Mouse (Mus musculus): ENCODE results near the gene Fancd2. TPM values are rescaled to one million over a fixed set of nuclear protein-coding genes. Genes with fewer than 3 reads are reported as not detected.

Fancd2 gene
- polyA plus RNA-seq, 1 experiment from 2014 or later, result 13.1 TPM

GRCm38 (mm10) chr6:113494258-113494788 is 37.2 kb upstream of the Fancd2 start:
- Histone ChIP-seq H3K36me3 (ENCODE audit: control insufficient read depth, insufficient read depth, low read length) (peaks cover 9% of the 10 kb centered on the region; the same call in 1 of the 2 replicates), H3K4me1 (replicated peaks; ENCODE audit: control insufficient read depth, insufficient read depth, low read length) (peaks cover 4% of the 10 kb centered on the region; the same call in 1 of the 2 replicates), H3K4me2 (ENCODE audit: low read length) (peak overlapping the region; percentile 71), H3K4me3 (ENCODE audit: low read depth, low read length) (peak overlapping the region; percentile 43), H3K27ac (ENCODE audit: low read depth) (no peak overlapping the region), H3K9me3 (ENCODE audit: control insufficient read depth, low read length) (no peaks in the 10 kb centered on the region), H3K27me3 (replicated peaks; ENCODE audit: control insufficient read depth, insufficient read depth, low read length) (peaks cover 24% of the 10 kb centered on the region), H3K9ac (ENCODE audit: low read length) (peak overlapping the region; percentile 48)
- ATAC-seq (replicated peaks; ENCODE audit: low FRiP score, low TSS enrichment, low read depth) (peak; percentile 82), DNase-seq (ENCODE audit: low spot score) (peak; percentile 82)
- WGBS, result under 1% methylated on average over 52 of the region's 54 CpGs

GRCm38 (mm10) chr6:113495071-113495675 is 36.3 kb upstream of the Fancd2 start:
- Histone ChIP-seq H3K27me3 (replicated peaks; ENCODE audit: control insufficient read depth, insufficient read depth, low read length) (peaks cover 28% of the 10 kb centered on the region), H3K4me2 (ENCODE audit: low read length) (peak overlapping the region; percentile 71), H3K36me3 (ENCODE audit: control insufficient read depth, insufficient read depth, low read length) (0 out of 2 replicates have a peak, but pooled peaks cover under 1% of the 10 kb centered on the region), H3K27ac (ENCODE audit: low read depth) (no peak overlapping the region), H3K9me3 (ENCODE audit: control insufficient read depth, low read length) (no peaks in the 10 kb centered on the region), H3K9ac (ENCODE audit: low read length) (peak overlapping the region; percentile 48; the same call in 1 of the 2 replicates), H3K4me3 (ENCODE audit: low read depth, low read length) (peak overlapping the region; percentile 43), H3K4me1 (replicated peaks; ENCODE audit: control insufficient read depth, insufficient read depth, low read length) (peaks cover 4% of the 10 kb centered on the region; the same call in 1 of the 2 replicates)
- WGBS, result 37% methylated on average over 28 of the region's 28 CpGs
- DNase-seq (ENCODE audit: low spot score) (no peak), ATAC-seq (replicated peaks; ENCODE audit: low FRiP score, low TSS enrichment, low read depth) (no peak)

- DNase-seq (ENCODE audit: low spot score) (no peak), ATAC-seq (replicated peaks; ENCODE audit: low FRiP score, low TSS enrichment, low read depth) (no peak)
- Histone ChIP-seq H3K4me1 (replicated peaks; ENCODE audit: control insufficient read depth, insufficient read depth, low read length) (peaks cover 4% of the 10 kb centered on the region; the same call in 1 of the 2 replicates), H3K9ac (ENCODE audit: low read length) (no peak overlapping the region), H3K36me3 (ENCODE audit: control insufficient read depth, insufficient read depth, low read length) (no peaks in the 10 kb centered on the region), H3K27me3 (replicated peaks; ENCODE audit: control insufficient read depth, insufficient read depth, low read length) (peaks cover 56% of the 10 kb centered on the region), H3K27ac (ENCODE audit: low read depth) (no peak overlapping the region), H3K4me3 (ENCODE audit: low read depth, low read length) (no peak overlapping the region), H3K9me3 (ENCODE audit: control insufficient read depth, low read length) (no peaks in the 10 kb centered on the region), H3K4me2 (ENCODE audit: low read length) (no peak overlapping the region)
- WGBS, result 72% methylated on average over 6 of the region's 6 CpGs
Observed at GRCm38 (mm10) chr6:113499346-113499745, 32.1 kb upstream of the Fancd2 start.

- Histone ChIP-seq H3K4me1 (replicated peaks; ENCODE audit: control insufficient read depth, insufficient read depth, low read length) (no peaks in the 10 kb centered on the region), H3K9ac (ENCODE audit: low read length) (0 out of 2 replicates have a peak within 1 kb of the TSS, but pooled peaks have one; percentile 25), H3K9me3 (ENCODE audit: control insufficient read depth, low read length) (no peaks in the 10 kb centered on the region), H3K4me3 (ENCODE audit: low read depth, low read length) (peak within 1 kb of the TSS; percentile 32), H3K27ac (ENCODE audit: low read depth) (no peak within 1 kb of the TSS), H3K36me3 (ENCODE audit: control insufficient read depth, insufficient read depth, low read length) (no peaks in the 10 kb centered on the region), H3K27me3 (replicated peaks; ENCODE audit: control insufficient read depth, insufficient read depth, low read length) (peaks cover 38% of the 10 kb centered on the region), H3K4me2 (ENCODE audit: low read length) (peak within 1 kb of the TSS; percentile 44)
- 4% methylated on average over 32 of the region's 32 CpGs for WGBS
- DNase-seq (ENCODE audit: low spot score) (peak; percentile 58), ATAC-seq (replicated peaks; ENCODE audit: low FRiP score, low TSS enrichment, low read depth) (0 out of 2 replicates have a peak, but pooled peaks have one; percentile 34)
Observed at GRCm38 (mm10) chr6:113501388-113502084, 29.9 kb upstream of the Fancd2 start, which contains the start of gene Prrt3. Gene Prrt3, minus strand, starts transcription at chr6:113501931.

GRCm38 (mm10) chr6:113502801-113503200 is 28.7 kb upstream of the Fancd2 start:
- Histone ChIP-seq H3K27me3 (replicated peaks; ENCODE audit: control insufficient read depth, insufficient read depth, low read length) (peaks cover 32% of the 10 kb centered on the region), H3K9me3 (ENCODE audit: control insufficient read depth, low read length) (no peaks in the 10 kb centered on the region), H3K4me3 (ENCODE audit: low read depth, low read length) (no peak overlapping the region), H3K36me3 (ENCODE audit: control insufficient read depth, insufficient read depth, low read length) (no peaks in the 10 kb centered on the region), H3K27ac (ENCODE audit: low read depth) (no peak overlapping the region), H3K4me2 (ENCODE audit: low read length) (no peak overlapping the region), H3K9ac (ENCODE audit: low read length) (no peak overlapping the region), H3K4me1 (replicated peaks; ENCODE audit: control insufficient read depth, insufficient read depth, low read length) (no peaks in the 10 kb centered on the region)
- no peak for ATAC-seq (replicated peaks; ENCODE audit: low FRiP score, low TSS enrichment, low read depth)
- 82% methylated on average over 2 of the region's 2 CpGs for WGBS
- DNase-seq (ENCODE audit: low spot score), result no peak

- ATAC-seq (replicated peaks; ENCODE audit: low FRiP score, low TSS enrichment, low read depth), result no peak
- no peak for DNase-seq (ENCODE audit: low spot score)
Observed at GRCm38 (mm10) chr6:113505689-113506088, 25.8 kb upstream of the Fancd2 start.

GRCm38 (mm10) chr6:113507130-113507529 is 24.4 kb upstream of the Fancd2 start:
- H3K4me3 ChIP-seq (ENCODE audit: low read depth, low read length), result no peak overlapping the region
- no peak overlapping the region for H3K9ac ChIP-seq (ENCODE audit: low read length)
- no peak overlapping the region for H3K4me2 ChIP-seq (ENCODE audit: low read length)
- DNase-seq (ENCODE audit: low spot score) (no peak), ATAC-seq (replicated peaks; ENCODE audit: low FRiP score, low TSS enrichment, low read depth) (no peak)
- no peak overlapping the region for H3K27ac ChIP-seq (ENCODE audit: low read depth)
- peaks cover 8% of the 10 kb centered on the region; the same call in 1 of the 2 replicates for H3K27me3 ChIP-seq (replicated peaks; ENCODE audit: control insufficient read depth, insufficient read depth, low read length)
- no peaks in the 10 kb centered on the region for H3K36me3 ChIP-seq (ENCODE audit: control insufficient read depth, insufficient read depth, low read length)
- no peaks in the 10 kb centered on the region for H3K4me1 ChIP-seq (replicated peaks; ENCODE audit: control insufficient read depth, insufficient read depth, low read length)
- H3K9me3 ChIP-seq (ENCODE audit: control insufficient read depth, low read length), result no peaks in the 10 kb centered on the region

More at GRCm38 (mm10) chr6:113505689-113506088, 25.8 kb upstream of the Fancd2 start:
- H3K9me3 ChIP-seq (ENCODE audit: control insufficient read depth, low read length), result no peaks in the 10 kb centered on the region
- H3K27ac ChIP-seq (ENCODE audit: low read depth), result no peak overlapping the region
- H3K27me3 ChIP-seq (replicated peaks; ENCODE audit: control insufficient read depth, insufficient read depth, low read length), result peaks cover 22% of the 10 kb centered on the region
- H3K4me1 ChIP-seq (replicated peaks; ENCODE audit: control insufficient read depth, insufficient read depth, low read length), result no peaks in the 10 kb centered on the region
- H3K9ac ChIP-seq (ENCODE audit: low read length), result no peak overlapping the region
- WGBS, result 89% methylated on average over 1 of the region's 1 CpGs
- no peak overlapping the region for H3K4me2 ChIP-seq (ENCODE audit: low read length)
- H3K4me3 ChIP-seq (ENCODE audit: low read depth, low read length), result no peak overlapping the region
- H3K36me3 ChIP-seq (ENCODE audit: control insufficient read depth, insufficient read depth, low read length), result no peaks in the 10 kb centered on the region

GRCm38 (mm10) chr6:113508272-113508946 is 23.1 kb upstream of the Fancd2 start:
- Histone ChIP-seq H3K27ac (ENCODE audit: low read depth) (no peak overlapping the region), H3K4me2 (ENCODE audit: low read length) (no peak overlapping the region), H3K36me3 (ENCODE audit: control insufficient read depth, insufficient read depth, low read length) (no peaks in the 10 kb centered on the region), H3K4me3 (ENCODE audit: low read depth, low read length) (no peak overlapping the region), H3K4me1 (replicated peaks; ENCODE audit: control insufficient read depth, insufficient read depth, low read length) (no peaks in the 10 kb centered on the region), H3K9ac (ENCODE audit: low read length) (no peak overlapping the region), H3K9me3 (ENCODE audit: control insufficient read depth, low read length) (no peaks in the 10 kb centered on the region), H3K27me3 (replicated peaks; ENCODE audit: control insufficient read depth, insufficient read depth, low read length) (no peaks in the 10 kb centered on the region)
- 68% methylated on average over 7 of the region's 7 CpGs for WGBS
- DNase-seq (ENCODE audit: low spot score) (no peak), ATAC-seq (replicated peaks; ENCODE audit: low FRiP score, low TSS enrichment, low read depth) (no peak)

Data from intestine, embryonic 14.5 days (tissue).